Mouse (Mus musculus): Measurements from ENCODE around the gene Eddm3b. TPM values are rescaled to one million over a fixed set of nuclear protein-coding genes. Genes with fewer than 3 reads are reported as not detected.

The Eddm3b gene
- total RNA-seq, 1 experiment from 2014 or later, result not detected

DNA sequence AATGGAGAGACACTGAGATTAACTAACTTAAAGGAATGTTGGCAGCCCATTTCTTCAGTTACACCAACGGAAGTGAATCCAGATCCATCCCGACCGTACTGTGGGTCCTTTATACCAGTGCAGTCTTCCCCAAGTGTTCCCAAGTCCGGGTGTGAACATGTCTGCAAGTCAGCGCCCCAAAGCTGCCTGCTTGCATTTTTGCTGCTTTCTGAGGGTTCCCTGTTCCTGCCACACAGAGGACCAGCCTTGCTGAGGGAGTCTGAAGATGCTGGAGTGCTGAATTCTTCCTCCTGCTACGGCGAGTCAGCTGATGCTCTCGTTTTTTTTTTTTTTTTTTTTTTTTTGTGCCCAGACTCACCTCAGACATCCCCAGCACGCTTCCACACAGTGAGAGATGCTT is 19.3 kb upstream of the Eddm3b start:
- no peak for DNase-seq

DNA sequence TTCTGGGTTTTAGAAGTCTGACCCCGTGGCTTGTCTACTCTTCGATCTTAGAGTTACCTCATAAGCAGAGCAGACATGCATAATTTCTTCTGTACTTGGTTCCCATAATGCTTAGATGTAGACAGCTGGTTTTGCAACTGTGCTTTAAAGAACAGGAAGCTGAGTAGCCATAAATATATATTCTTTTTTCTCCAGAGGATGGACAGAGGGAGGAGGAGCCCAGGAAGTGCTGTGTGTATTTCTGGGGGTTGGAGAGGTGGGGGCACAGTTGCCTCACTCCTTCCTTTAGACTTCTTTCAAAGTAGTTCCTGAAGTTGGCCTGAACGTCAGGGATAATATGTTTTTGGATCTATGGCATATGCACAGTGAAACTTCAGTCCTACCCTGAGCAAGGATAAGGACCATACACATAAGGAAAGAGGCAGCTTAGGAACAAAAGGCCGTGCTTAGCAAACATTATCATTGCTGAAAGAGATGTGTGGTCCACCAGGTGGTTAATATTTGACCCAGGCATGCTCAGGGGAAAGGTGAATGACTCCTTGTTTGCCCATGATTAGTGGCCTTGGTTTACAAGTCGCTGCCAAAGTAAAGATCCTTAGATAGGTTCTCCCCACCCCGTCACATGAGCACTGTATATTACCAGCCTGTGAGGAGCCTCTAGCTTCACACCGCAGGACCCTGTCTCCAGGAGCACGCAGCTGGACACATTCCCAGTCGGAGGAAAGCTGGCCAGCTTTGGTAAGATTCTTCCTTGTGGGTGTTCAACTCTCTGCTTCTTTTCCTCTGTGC is 18.3 kb upstream of the Eddm3b start:
- DNase-seq, result no peak

DNA sequence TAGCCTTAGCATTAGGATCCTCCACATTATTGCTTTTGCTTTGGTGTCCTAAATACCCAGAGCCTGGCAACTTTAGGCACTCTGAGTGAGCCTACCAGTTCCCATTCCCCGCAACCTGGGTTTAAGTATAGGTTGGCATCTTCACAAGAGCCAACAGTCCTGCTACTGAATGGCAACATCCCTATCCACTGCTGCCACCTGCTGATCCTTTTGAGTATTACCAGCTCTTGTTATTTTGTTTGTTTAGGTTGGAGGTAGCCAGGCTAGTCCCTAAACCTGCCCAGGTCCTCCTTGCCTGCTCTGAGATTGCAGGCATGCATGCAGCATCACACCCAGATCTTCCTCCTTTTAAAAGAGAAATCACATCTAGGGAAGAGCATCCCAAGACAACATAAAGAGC is 15.9 kb upstream of the Eddm3b start:
- peak; percentile 34 for DNase-seq

DNA sequence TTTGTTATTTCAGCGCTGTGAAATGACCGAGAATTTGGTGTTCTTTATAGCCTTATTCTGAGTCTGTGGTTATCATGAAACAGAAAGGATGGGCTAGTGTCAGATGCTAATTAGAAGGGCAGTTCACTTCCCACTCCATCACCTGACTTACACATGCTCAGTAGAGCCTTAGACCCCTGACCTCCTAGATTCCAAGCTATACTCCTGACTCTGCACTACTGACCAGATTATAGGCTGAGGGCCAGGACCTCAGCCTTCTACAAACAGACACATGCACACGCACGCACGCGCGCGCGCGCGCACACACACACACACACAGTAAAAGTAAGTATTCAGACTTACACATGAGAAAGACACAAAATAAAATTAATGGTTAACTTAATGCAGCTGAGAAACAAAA is 15.3 kb upstream of the Eddm3b start:
- no peak for DNase-seq

DNA sequence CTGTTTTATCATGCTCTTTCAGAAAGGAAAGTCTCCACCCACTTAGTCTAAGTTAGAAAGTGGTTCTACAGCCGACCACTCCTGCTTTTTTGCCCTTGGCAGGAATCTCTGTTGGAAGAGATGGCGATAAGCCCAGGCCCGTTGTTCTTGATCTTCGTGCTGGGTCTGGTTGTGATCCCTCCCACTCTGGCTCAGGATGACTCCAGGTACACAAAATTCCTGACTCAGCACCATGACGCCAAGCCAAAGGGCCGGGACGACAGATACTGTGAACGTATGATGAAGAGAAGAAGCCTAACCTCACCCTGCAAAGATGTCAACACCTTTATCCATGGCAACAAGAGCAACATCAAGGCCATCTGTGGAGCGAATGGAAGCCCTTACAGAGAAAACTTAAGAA is 12.9 kb upstream of the Eddm3b start:
- DNase-seq, result no peak

DNA sequence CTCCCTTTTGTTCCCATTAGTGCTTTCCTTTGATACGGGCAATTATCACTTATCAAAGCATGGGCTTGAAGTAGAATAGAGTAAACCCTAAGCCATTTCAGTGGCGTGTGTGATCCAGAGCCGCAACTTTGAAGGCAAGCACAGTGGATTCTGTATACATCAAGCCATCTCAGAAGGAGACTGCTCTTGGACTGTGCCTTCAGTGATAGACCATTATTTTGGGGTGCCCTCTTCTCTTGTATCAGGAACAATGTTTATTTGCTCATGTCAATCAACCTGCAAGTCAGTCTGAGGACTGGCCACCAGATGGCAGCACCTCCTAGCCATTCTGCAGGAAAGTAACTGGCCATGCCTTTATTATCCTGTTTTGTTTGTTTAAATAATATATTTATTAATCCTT is 11.0 kb upstream of the Eddm3b start:
- DNase-seq, result peak; percentile 70

DNA sequence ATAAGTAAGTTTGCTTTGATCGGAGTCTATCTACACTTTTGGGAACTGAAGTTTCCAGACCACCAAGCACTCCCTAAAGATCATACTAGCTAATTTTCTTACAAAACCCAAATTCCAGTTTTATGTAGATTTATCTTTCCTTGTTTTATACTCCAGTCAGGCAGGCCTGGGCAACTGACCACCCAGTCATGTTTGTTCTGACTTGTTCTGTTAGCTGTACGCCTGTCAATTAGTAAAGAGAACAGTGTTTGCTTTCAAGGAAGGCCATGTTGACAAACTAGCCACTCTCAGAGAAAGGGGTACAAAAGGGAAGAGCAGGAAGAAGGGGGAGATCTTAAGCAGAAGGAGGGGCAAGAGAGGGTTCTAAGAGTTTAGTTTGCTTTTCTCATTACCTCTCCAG is 9.9 kb upstream of the Eddm3b start:
- DNase-seq, result no peak

DNA sequence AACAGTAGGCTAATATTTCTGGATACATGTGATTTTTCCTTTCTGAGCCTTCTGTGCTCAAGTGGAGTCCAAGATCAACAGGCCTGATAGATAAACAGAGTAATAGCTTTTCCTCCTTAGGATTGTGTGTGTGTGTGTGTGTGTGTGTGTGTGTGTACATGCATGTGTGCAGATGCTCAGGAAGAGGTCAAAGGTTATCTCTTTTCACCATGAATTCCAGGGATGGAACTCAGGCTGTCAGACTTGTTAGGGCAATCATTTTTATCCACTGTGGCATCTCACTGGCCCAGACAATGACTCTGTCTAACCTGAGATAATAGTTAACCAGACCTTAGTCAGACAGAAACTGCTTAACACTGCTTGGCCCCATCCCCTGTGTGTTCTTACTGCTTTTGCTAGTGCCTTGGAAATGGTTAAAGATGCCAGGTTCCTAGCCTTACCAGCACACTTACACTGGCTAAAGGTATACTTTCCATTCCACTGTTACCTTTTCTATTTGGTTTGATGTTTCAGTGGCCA is 7.7 kb upstream of the Eddm3b start:
- no peak for DNase-seq

DNA sequence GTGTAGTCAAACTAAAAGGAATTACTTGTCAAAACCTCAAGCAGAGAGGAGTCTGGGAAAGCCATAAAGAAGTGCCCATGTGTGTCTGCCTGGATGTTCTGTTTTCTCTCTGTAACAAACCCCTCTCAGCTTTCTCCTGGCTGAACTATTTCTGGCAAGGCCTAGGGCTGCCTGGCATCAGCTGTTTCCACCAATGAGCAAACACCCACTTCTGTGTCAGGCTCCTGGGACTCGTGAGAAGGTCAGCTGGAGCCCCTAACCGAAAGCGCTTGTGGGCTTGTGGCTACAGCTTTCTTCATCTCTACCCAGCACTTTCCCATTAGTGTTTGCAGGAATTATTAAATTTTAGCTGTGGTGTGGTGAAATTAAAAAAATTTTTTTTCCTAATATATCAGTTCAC is 2.3 kb upstream of the Eddm3b start:
- DNase-seq, result no peak

DNA sequence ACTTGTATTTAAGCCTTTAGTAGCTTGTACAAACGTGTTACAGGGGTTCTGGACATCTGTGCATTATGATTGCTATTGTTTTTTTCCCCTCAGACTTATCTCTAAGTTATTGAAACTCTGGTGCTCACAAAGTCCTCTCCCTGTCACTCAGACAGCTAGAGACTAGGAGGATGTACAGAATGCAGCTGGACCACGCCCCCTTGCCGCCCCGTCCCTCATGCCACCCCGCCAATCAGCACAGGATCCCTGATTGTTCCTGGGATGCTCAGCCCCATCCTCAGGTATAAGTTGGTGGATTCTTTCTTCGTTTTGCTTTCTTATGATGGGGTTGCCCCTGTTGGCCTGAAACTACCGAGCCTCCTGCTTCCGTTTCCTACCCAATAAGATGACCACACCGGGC is 750 bp upstream of the Eddm3b start:
- no peak for DNase-seq

DNA sequence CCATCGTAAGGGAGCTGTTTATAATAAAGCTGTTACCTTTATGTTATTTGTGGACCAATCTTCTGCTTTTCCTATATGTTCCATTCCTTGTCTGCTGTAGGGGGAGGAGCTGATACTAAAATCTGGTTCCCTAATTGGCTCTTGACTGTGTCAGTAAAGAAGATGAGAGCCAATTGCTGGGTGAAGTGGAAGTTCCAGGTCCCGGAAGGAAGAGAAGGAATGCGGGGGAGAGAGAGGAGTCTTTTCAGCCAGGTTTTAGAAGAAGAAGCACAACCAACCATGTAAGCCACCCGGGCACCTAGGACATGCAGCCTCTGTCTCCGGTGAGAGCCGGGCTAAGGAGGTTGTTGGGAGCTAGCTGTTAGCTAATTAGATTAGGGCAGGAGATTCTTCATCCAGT is 11.5 kb downstream of the Eddm3b start:
- DNase-seq, result no peak

DNA sequence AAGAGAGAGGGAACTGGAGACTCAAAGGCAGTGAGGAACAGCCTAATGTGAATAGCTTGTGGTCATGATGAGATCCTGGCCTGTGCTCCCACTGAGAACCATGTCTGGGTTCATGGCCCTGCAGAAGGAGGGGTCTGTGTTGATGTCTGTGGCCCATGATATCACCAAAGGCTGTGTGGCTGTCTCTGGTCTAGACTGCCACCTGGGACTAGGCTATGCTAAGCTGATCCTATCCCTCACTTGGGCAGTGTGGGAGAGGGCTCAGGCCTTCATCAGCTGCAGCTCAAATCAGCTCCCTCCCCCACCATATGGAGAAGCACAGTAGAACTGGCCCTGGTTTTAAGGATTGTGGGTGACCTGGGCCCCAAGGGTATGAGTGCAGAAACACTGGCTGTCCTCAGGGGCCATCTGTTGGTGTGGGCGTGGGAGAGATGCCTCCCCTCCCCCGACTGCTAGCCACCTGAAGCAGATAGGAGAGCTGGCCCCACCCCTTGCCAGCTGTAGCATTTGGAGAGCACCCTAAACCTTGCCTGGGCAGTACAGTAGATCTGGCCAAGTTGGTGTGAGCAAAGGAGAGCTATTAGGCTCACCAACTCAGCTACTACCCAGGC is 13.5 kb downstream of the Eddm3b start:
- no peak for DNase-seq

DNA sequence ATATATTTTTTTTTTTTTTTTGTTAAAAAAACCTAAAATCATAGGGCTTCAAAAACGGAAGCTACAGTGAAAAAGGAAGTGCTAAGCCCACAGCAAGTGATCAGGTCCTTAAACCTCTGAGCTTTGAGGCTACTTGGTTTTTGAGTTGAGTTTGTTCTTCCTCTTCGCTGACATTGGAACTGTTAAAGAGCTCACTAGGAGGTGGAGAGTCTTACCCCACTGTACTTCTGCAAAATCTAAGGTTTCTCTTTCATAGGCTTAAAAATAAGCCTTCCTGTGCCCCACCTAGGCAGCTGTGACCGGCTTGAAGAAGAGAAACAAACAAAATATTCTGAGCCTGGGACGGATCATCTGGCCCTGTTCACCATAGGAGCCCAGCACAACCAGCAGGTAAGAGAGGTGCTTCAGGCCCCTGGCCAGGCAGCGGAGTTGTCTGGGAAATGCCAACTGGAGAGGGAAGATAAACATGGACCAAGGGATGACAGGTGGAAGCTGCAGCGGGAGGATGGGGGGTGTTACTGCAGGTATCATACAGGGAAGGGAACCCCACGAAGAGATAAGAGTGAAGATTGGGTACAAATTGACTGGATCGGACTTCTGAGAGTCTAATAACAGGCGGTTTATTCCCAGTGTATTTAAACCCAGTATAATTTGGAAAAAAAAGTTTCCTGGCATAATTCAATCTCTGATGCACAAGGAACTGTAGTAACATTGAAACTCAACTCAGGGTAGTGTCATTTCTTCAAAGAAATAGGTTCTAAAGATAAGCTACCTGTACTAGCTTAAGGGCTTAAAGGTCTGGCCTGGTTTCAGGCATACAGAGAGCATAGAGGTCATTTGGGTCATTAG is 14.8 kb downstream of the Eddm3b start:
- DNase-seq, result no peak

DNA sequence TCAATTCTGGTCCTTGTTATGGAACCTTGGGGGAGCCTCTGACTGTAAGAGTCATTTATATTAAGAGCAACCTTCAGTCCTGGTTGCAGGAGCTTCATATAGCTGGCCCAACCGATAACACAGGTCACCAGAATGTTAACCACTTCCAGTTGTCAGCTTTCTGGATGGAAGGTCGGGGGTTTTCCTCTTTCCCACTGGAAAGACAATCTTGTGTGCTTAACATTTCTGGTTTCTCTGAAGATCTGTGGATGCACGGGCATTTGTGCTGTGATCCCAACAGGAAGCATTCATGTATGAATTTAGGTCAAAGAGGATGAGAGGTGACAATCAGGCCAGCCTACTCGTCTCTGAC is 15.4 kb downstream of the Eddm3b start:
- DNase-seq, result no peak

DNA sequence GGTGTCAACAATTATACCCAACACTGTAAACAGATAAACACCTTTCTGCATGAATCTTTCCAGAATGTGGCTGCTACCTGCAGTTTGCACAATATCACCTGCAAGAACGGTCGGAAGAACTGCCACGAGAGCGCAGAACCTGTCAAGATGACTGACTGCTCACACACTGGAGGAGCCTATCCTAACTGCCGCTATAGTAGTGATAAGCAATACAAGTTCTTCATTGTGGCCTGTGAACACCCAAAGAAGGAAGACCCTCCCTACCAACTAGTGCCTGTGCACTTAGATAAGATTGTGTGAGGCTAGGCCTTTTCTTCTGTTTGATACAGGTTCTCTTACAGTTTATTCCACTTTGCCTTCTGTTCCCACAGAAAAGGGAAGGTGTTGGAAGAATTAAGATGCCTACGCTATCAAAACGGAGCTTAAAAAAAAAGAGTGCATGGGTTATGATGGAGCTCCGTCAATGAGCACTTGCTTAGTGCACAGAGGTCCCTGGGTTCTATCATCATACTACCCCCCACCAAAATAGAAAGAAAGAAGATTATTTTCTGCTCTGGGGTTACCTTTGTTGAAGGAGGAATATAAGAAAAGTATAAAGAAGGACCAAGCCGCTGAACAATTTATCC is 16.2 kb downstream of the Eddm3b start:
- DNase-seq, result no peak

DNA sequence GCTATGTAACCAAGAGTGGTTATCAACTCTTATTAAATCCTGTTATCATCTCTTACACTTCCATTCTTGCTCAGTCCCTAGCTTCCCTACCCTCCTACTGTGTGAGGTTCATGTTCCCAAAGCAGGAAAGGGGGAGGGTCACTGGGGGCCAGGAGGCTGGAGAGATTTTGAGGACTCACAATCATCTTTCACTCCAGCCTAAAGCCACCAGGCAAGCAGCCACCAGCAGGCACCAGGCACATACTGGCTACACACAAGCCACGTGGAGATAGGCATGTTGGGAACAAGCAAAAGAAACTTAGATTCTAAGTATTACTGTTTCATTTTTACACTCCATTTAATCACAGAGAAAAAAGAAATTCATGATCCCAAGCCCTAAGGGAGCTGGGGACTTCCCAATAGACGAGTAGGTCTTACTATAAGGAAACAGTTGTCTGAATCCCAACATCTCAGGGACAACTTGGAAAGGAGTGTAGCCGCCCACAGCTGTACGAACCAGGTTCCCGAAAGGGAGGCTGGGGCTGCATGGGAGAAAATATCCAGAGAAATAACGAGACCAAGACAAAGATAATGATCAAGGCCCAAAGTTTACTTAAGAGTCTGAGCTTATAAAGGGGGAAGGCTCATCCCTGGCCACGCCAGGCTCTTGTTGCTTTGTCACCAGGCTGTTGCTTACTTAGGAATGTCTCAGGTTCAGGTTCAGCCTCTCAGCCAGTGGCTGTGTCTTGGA is 17.0 kb downstream of the Eddm3b start:
- DNase-seq, result no peak

DNA sequence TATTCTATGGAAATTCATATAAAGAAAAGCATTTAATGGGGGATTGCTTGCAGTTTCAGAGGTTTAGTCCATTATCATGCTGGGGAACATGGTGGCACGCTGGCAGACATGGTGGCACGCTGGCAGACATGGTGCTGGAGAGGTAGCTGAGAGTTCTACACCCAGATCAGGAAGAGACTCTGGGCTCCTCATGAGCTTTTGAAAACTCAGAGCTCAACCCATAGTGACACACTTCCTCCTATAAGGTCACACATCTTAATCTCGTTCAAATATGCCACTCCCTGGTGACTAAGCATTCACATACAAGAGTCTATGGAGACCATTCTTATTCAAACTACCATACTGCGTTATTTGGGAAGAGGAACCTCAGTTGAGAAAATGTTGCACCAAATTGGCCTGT is 18.1 kb downstream of the Eddm3b start:
- DNase-seq, result no peak

DNA sequence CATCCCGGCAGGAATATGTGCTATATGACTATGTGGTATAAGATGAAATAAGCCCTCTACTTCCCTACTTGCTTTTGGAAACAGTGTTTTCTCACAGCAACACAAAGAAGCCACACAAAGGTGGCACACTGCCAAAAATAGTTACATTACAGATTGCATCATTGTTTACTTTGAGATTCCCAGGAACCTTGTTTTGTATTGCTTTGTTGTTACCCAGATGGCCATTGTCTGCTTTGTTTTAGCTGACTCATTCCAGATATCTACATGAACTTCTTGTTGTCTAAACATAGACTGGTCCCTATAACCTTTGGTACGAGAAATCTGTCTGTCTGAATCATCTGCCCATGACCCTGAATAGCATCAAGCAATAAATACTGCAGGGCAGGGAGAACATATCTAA is 26.1 kb downstream of the Eddm3b start:
- DNase-seq, result no peak

DNA sequence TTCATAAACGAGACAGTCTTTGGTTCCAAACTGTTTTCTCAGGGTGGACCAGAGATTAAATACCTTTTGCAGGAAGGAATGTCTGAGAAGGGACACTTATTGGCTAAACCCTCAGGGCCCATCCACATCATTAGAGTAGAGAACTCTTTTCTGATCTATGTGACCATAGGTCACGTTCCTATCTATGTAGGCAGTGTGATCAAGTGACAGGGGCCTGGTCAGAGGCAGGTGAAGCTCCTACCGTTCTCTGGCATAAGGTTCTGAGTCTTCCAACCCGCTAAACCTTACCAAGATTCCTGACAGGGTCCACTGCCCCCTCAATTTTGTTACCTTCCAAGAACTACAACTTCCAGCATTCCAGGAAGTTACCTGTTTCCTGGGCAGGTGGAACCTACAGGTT is 27.9 kb downstream of the Eddm3b start:
- DNase-seq, result no peak

DNA sequence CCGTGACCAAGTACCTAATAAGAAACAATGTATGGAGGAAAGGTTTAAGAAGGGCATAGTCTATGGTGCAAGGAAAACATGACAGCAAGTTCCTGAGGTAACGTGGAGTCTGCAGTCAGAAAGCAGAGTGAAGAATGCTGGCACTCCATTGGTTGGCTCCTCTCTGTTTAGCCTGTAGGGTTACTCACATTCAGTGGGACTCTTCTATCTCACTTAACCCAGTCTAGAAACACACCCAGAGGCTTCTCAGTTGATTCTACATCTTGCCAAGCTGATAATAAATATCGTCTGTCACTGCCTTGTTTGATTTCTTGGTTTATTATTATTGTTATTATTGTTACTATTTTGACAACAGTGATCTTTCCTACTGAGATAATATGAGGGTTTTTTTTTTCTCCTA is 28.3 kb downstream of the Eddm3b start:
- DNase-seq, result no peak

DNA sequence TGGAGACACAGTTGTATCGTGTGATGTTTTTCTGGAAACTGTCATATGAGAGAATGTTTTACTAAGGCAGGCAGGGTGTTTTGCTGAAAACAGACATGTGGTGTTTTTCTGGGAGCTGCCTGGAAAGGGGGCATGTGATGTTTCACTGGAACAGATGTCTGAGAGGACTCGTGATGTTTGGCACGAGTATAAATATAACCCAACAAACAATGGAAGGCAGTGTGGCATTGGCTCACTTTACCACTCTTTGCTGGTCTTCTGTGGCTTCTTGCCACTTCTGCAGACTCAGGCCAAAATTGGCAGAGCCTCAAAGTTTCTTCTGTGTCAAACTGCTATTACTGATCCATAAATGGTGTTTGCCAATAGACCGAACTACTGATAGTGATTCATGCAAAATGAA is 29.1 kb downstream of the Eddm3b start:
- DNase-seq, result no peak

DNA sequence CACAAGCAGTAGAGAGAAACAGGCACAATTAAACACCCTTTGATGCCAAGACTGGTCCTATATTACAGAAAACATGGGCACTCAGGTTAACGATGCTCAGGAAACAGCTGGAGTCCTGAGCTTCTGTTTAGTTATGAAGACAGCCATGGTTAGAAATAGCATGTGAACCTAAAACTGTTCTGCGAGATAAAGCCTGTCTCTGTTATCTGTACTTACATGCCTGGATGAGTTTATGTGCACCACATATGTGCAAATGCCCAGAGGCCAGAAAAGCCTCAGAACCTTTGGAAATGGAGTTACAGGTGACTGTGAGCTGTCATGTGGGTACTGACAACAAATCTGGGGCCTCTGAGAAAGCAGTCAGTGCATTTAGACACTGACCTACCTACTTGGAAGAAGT is 29.7 kb downstream of the Eddm3b start:
- DNase-seq, result no peak

Measured in adrenal gland, postnatal 25 days (tissue).